Mouse (Mus musculus) left cerebral cortex, postnatal 36 days (tissue): ENCODE measurements around the gene Vmn2r88. TPM values are rescaled to one million over a fixed set of nuclear protein-coding genes. Genes with fewer than 3 reads are reported as not detected.
"Not testable (repeated sequence)": the region's sequence is repeated elsewhere in the genome, so short reads cannot be mapped to it uniquely, and the experiment has no call there.

Source experiments
- DNase-seq, 2 experiments: peaks; one replicate each; pipeline ENCODE4 v3.0.0; 2021 to 2022; ENCODE audit warnings: low spot score in 2 of 2, mixed read lengths in 1 of 2
- intact Hi-C: fragments of 180-260 bp; cut with DNase I; formaldehyde crosslinking; loops from one replicate; pipeline ENCODE4 v1.15.1; 2025
- total RNA-seq, 2 experiments: library from RNA; stranded (reverse); gene quantifications; 2 replicates each; pipeline ENCODE4 v1.2.3; 2021

Vmn2r88 gene
- not detected for total RNA-seq

GRCm38 (mm10) chr14:51410520-51410919 lies at the start of gene Vmn2r88:
Vmn2r88 (plus strand) TSS chr14:51410820.
- intact Hi-C loops, result no loop called here
- no peak for DNase-seq

- intact Hi-C loops, result no loop called here
- DNase-seq, result no peak
These were observed 49.2 kb upstream of the Vmn2r88 start, which contains the start of gene Gm7247 for GRCm38 (mm10) chr14:51361456-51361855. Gm7247 (plus strand) TSS chr14:51361756.

GRCm38 (mm10) chr14:51382805-51383204 lies 27.8 kb upstream of the Vmn2r88 start:
- intact Hi-C loops, result no loop called here
- DNase-seq, result no peak

- intact Hi-C loops, result no loop called here
- DNase-seq, result no peak
These were observed 26.3 kb upstream of the Vmn2r88 start for GRCm38 (mm10) chr14:51384351-51384750.

- intact Hi-C loops, result no loop called here
- no peak for DNase-seq
These were observed 24.9 kb upstream of the Vmn2r88 start for GRCm38 (mm10) chr14:51385741-51386140.

GRCm38 (mm10) chr14:51387768-51388167 lies 22.9 kb upstream of the Vmn2r88 start:
- DNase-seq, result no peak
- intact Hi-C loops, result no loop called here

GRCm38 (mm10) chr14:51388222-51388621 lies 22.4 kb upstream of the Vmn2r88 start:
- DNase-seq, result no peak

GRCm38 (mm10) chr14:51423885-51424284 lies 13.3 kb downstream of the Vmn2r88 start:
- intact Hi-C loops, result no loop called here
- no peak for DNase-seq

More at GRCm38 (mm10) chr14:51388222-51388621, 22.4 kb upstream of the Vmn2r88 start:
- intact Hi-C loops, result no loop called here

- intact Hi-C loops, DNase-seq: not testable (repeated sequence)
These were observed 19.5 kb downstream of the Vmn2r88 start for GRCm38 (mm10) chr14:51430138-51430537.

- DNase-seq, result no peak
- intact Hi-C loops, result no loop called here
These were observed 23.9 kb downstream of the Vmn2r88 start for GRCm38 (mm10) chr14:51434546-51434945.

GRCm38 (mm10) chr14:51435020-51435419 lies 24.4 kb downstream of the Vmn2r88 start:
- intact Hi-C loops, result no loop called here
- DNase-seq, result no peak

GRCm38 (mm10) chr14:51438955-51439354 lies 28.3 kb downstream of the Vmn2r88 start:
- intact Hi-C loops, result no loop called here
- DNase-seq, result no peak

- DNase-seq, intact Hi-C loops: not testable (repeated sequence)
These were observed 40.9 kb downstream of the Vmn2r88 start, which contains the start of gene Vmn2r89 for GRCm38 (mm10) chr14:51451557-51451956. Vmn2r89 (plus strand) TSS chr14:51451857.

Other genes with a start within 250 kb of the Vmn2r88 start
- gene Rnase2b, start 248.6 kb upstream of the Vmn2r88 start, total RNA-seq, result not detected
- not detected for gene Ang2, start 211.7 kb upstream of the Vmn2r88 start, total RNA-seq
- gene Ear14, start 207.4 kb upstream of the Vmn2r88 start, total RNA-seq, result not detected
- gene Rnase2a, start 154.7 kb upstream of the Vmn2r88 start, total RNA-seq, result not detected
- gene Gm7247, start 49.1 kb upstream of the Vmn2r88 start, total RNA-seq, result not detected
- gene Vmn2r89, start 41.0 kb downstream of the Vmn2r88 start, total RNA-seq, result not detected
- gene Gm5622, start 142.0 kb downstream of the Vmn2r88 start, total RNA-seq, result not detected
- not detected for gene Gm17175, start 163.2 kb downstream of the Vmn2r88 start, total RNA-seq
- not detected for gene Gm17174, start 181.3 kb downstream of the Vmn2r88 start, total RNA-seq
- gene Gm17078, start 200.5 kb downstream of the Vmn2r88 start, total RNA-seq, result not detected
- not detected for gene Gm4181, start 224.8 kb downstream of the Vmn2r88 start, total RNA-seq